Mouse (Mus musculus) kidney, adult 2 months (tissue): ENCODE data around the gene Ndufb2.

Experiments
- CTCF ChIP-seq: fragments of 200-500 bp; conservative IDR thresholded peaks from 2 replicates; pipeline ENCODE4 v1.5.1; 2011; ENCODE audit warnings: low read depth, mild to moderate bottlenecking, control low read depth, low read length, moderate library complexity, mixed read lengths; ENCODE audit not compliant: insufficient read depth, insufficient read length
- POLR2A ChIP-seq: fragments of 200-500 bp; IDR thresholded peaks from one replicate; pipeline ENCODE4 v1.6.1; 2011; ENCODE audit warnings: low read depth, low read length, control low read depth

GRCm38 (mm10) chr6:39570426-39570825 lies 21.9 kb upstream of the Ndufb2 start:
- TF ChIP-seq CTCF (no peak), POLR2A (no peak)
